Mouse (Mus musculus): ENCODE results near the gene Rexo4. TPM values are rescaled to one million over a fixed set of nuclear protein-coding genes. Genes with fewer than 3 reads are reported as not detected.

Rexo4 gene
- polyA plus RNA-seq, 1 experiment from 2014 or later: 40.3 TPM

DNA sequence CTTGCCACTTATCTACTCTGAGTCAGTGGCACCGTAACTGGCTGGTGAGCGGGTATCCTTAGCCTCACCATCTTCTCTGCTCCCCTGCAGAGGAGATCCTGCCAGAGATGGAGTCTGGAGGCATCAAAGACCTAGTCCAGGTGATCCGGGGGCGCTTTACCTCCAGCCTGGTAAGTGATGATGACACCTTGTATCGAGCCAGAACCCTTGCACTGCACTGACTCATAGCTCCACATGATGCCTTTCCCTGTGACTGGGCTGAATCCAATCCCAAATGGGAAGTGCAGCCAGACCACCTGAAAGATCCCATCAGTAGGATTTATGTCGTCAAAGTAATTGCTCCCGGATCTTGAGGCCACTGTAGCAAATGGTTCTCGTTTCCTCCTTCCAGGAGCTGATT is 11.3 kb downstream of the Rexo4 start:
- H3K36me3 ChIP-seq (ENCODE audit: control insufficient read depth, insufficient read depth, low read length): peaks cover 11% of the 10 kb centered on the region

DNA sequence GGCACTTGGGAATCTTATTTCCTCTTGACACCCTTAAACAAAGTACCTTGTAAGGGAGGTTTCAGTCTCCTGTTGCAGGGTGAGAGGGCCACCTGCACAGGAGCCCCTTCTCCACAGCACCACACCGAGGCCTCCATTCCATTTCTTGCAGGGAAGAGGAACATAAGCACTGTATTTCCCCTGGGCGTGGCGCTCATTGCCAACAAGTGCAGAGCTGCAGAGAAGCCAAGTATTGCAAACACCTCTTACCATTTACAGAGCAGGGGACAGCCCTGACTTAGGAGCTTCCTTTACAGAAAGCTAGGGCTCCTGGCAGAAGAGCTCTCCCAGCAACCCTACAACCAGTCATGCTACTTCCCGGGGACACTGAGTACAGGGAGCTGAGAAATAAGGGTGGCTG is 12.0 kb downstream of the Rexo4 start:
- no peak for ATAC-seq (ENCODE audit: insufficient read depth, low FRiP score)
- Histone ChIP-seq H3K4me2 (ENCODE audit: low read depth, low read length) (no peak overlapping the region), H3K9ac (ENCODE audit: low read length) (no peak overlapping the region), H3K27ac (ENCODE audit: low read length) (no peak overlapping the region), H3K4me3 (replicated peaks; ENCODE audit: low read length) (no peak overlapping the region), H3K27me3 (ENCODE audit: control insufficient read depth, insufficient read depth, low read length) (no peaks in the 10 kb centered on the region), H3K4me1 (ENCODE audit: control insufficient read depth, insufficient read depth, low read length) (no peaks in the 10 kb centered on the region), H3K36me3 (ENCODE audit: control insufficient read depth, insufficient read depth, low read length) (peaks cover 7% of the 10 kb centered on the region; the same call in 1 of the 2 replicates), H3K9me3 (replicated peaks; ENCODE audit: control insufficient read depth, low read length) (no peaks in the 10 kb centered on the region)
- 93% methylated on average over 4 of the region's 4 CpGs for WGBS

More for the DNA sequence above, 11.3 kb downstream of the Rexo4 start:
- Histone ChIP-seq H3K4me2 (ENCODE audit: low read depth, low read length) (no peak overlapping the region), H3K9ac (ENCODE audit: low read length) (no peak overlapping the region), H3K9me3 (replicated peaks; ENCODE audit: control insufficient read depth, low read length) (no peaks in the 10 kb centered on the region), H3K27ac (ENCODE audit: low read length) (no peak overlapping the region), H3K27me3 (ENCODE audit: control insufficient read depth, insufficient read depth, low read length) (no peaks in the 10 kb centered on the region), H3K4me3 (replicated peaks; ENCODE audit: low read length) (no peak overlapping the region), H3K4me1 (ENCODE audit: control insufficient read depth, insufficient read depth, low read length) (no peaks in the 10 kb centered on the region)
- WGBS: 87% methylated on average over 8 of the region's 8 CpGs
- ATAC-seq (ENCODE audit: insufficient read depth, low FRiP score): no peak

DNA sequence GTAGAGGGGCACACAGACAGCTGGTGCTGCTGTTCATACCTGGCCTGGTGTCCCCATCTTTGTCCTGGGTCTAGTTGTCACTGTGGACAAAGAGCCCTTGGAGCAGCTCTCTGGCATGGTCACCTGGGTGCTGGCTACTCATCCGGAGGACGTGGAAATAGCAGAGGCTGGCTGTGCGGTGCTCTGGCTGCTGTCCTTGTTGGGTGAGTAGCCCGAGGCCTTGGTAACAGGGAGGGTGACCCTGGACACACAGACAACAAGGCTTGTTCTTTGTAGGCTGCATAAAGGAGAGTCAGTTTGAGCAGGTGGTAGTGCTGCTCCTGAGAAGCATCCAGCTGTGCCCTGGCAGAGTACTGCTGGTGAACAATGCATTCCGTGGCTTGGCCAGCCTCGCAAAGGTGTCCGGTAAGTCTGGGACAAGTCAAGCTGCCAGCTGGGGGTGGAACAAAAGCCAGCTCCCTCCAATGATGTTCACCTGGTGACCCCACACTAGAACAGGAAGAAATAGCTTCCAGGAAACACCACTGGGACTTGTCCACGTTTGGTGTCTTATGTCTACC is 12.8 kb downstream of the Rexo4 start:
- 83% methylated on average over 8 of the region's 8 CpGs for WGBS
- H3K36me3 ChIP-seq (ENCODE audit: control insufficient read depth, insufficient read depth, low read length): peaks cover 7% of the 10 kb centered on the region; the same call in 1 of the 2 replicates

DNA sequence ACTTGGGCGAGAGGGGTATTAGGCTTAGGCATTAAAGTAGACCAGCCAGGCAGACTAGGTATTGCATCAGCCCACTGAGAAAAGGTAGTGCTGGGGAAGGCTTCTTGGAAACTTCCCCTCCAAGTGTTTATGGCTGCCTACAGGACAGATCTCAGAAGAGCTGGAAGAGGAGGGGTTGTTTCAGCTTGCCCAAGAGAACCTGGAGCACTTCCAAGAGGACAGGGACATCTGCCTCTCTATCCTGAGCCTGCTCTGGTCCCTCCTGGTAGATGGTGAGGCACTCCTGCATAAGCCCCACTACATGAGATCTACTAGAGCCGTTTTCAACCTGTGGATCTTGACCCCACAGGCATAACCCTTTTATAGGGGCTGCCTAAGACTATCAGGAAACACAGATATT is 13.8 kb downstream of the Rexo4 start:
- Histone ChIP-seq H3K27me3 (ENCODE audit: control insufficient read depth, insufficient read depth, low read length) (no peaks in the 10 kb centered on the region), H3K4me2 (ENCODE audit: low read depth, low read length) (no peak overlapping the region), H3K27ac (ENCODE audit: low read length) (no peak overlapping the region), H3K4me1 (ENCODE audit: control insufficient read depth, insufficient read depth, low read length) (no peaks in the 10 kb centered on the region), H3K4me3 (replicated peaks; ENCODE audit: low read length) (no peak overlapping the region), H3K9ac (ENCODE audit: low read length) (no peak overlapping the region), H3K36me3 (ENCODE audit: control insufficient read depth, insufficient read depth, low read length) (peaks cover 3% of the 10 kb centered on the region; the same call in 1 of the 2 replicates), H3K9me3 (replicated peaks; ENCODE audit: control insufficient read depth, low read length) (no peaks in the 10 kb centered on the region)
- no peak for ATAC-seq (ENCODE audit: insufficient read depth, low FRiP score)
- 77% methylated on average over 2 of the region's 2 CpGs for WGBS

More for the DNA sequence above, 12.8 kb downstream of the Rexo4 start:
- H3K4me3 ChIP-seq (replicated peaks; ENCODE audit: low read length): no peak overlapping the region
- no peak overlapping the region for H3K9ac ChIP-seq (ENCODE audit: low read length)
- H3K9me3 ChIP-seq (replicated peaks; ENCODE audit: control insufficient read depth, low read length): no peaks in the 10 kb centered on the region
- H3K27me3 ChIP-seq (ENCODE audit: control insufficient read depth, insufficient read depth, low read length): no peaks in the 10 kb centered on the region
- ATAC-seq (ENCODE audit: insufficient read depth, low FRiP score): no peak; the same call in 1 of the 2 replicates
- no peak overlapping the region for H3K27ac ChIP-seq (ENCODE audit: low read length)
- H3K4me1 ChIP-seq (ENCODE audit: control insufficient read depth, insufficient read depth, low read length): no peaks in the 10 kb centered on the region
- H3K4me2 ChIP-seq (ENCODE audit: low read depth, low read length): no peak overlapping the region

DNA sequence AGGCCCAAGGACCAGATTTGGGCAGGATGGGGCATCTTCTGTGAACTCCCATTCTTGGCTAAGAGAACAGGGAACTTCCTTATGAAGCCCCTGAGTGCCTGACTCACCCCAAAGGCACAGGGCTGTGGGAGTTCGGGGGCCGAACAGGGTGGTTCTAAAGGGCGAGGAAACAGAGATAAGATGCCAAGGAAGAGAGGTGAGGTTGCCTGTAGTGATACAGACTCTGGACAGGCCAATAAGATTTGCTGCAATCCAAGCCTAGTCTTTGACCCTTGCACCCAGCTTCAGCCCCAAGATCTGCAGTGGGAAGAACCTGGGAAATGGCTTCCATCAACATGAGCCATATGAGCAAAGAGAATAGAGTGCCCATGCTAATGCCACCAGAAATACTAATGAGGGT is 20.9 kb downstream of the Rexo4 start:
- 68% methylated on average over 3 of the region's 3 CpGs for WGBS
- no peak overlapping the region for H3K27ac ChIP-seq (ENCODE audit: low read length)
- no peaks in the 10 kb centered on the region for H3K4me1 ChIP-seq (ENCODE audit: control insufficient read depth, insufficient read depth, low read length)
- H3K4me3 ChIP-seq (replicated peaks; ENCODE audit: low read length): no peak overlapping the region
- no peaks in the 10 kb centered on the region for H3K27me3 ChIP-seq (ENCODE audit: control insufficient read depth, insufficient read depth, low read length)
- no peak overlapping the region for H3K9ac ChIP-seq (ENCODE audit: low read length)
- H3K36me3 ChIP-seq (ENCODE audit: control insufficient read depth, insufficient read depth, low read length): no peaks in the 10 kb centered on the region
- H3K4me2 ChIP-seq (ENCODE audit: low read depth, low read length): no peak overlapping the region
- H3K9me3 ChIP-seq (replicated peaks; ENCODE audit: control insufficient read depth, low read length): no peaks in the 10 kb centered on the region
- ATAC-seq (ENCODE audit: insufficient read depth, low FRiP score): no peak

DNA sequence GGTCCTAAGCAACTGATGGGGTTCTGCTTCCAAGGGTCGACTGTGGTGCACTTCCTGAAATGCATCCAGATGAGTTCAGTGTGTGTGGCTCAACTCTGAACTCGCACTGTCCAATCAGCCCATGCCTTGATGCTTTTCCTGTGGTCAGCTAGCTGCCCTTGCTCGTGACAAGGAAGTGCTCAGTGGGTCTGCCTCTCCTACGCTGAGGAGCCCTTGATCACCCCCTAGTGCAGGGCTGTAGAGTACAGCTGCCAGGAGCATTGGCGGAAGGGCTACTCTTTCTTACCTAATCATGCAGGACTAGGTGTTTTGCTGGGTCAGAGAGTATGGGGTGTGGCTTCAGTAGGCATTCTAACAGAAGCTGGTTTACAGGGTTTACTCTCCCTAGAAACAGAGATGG is 22.6 kb downstream of the Rexo4 start:
- Histone ChIP-seq H3K9me3 (replicated peaks; ENCODE audit: control insufficient read depth, low read length) (no peaks in the 10 kb centered on the region), H3K4me1 (ENCODE audit: control insufficient read depth, insufficient read depth, low read length) (no peaks in the 10 kb centered on the region), H3K27ac (ENCODE audit: low read length) (no peak overlapping the region), H3K4me3 (replicated peaks; ENCODE audit: low read length) (no peak overlapping the region), H3K27me3 (ENCODE audit: control insufficient read depth, insufficient read depth, low read length) (no peaks in the 10 kb centered on the region), H3K9ac (ENCODE audit: low read length) (no peak overlapping the region), H3K36me3 (ENCODE audit: control insufficient read depth, insufficient read depth, low read length) (no peaks in the 10 kb centered on the region), H3K4me2 (ENCODE audit: low read depth, low read length) (no peak overlapping the region)
- peak; percentile 27; the same call in 1 of the 2 replicates for ATAC-seq (ENCODE audit: insufficient read depth, low FRiP score)
- WGBS: 39% methylated on average over 5 of the region's 5 CpGs

DNA sequence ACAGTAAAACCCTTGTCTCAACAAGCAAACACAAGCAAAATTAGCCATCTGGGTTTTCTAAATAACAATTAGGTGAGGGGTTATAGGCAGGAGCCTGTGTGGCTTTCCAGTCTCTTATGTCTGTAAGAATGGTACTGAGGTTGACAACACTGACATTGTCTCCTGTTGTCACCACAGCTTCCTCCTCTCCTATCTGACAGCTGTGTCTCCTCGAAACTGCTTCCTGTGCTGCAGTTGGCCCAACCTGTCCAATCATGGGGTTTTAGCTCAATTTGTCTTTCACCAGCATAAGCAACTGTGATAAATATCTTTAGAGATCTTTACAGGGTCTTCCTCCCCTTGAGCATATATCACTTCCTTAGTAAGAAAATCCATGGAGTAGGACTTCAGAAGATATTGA is 27.8 kb downstream of the Rexo4 start:
- WGBS: 64% methylated on average over 1 of the region's 1 CpGs
- H3K4me3 ChIP-seq (replicated peaks; ENCODE audit: low read length): no peak overlapping the region
- H3K9me3 ChIP-seq (replicated peaks; ENCODE audit: control insufficient read depth, low read length): no peaks in the 10 kb centered on the region
- H3K27ac ChIP-seq (ENCODE audit: low read length): no peak overlapping the region
- peaks cover 13% of the 10 kb centered on the region for H3K4me1 ChIP-seq (ENCODE audit: control insufficient read depth, insufficient read depth, low read length)
- H3K4me2 ChIP-seq (ENCODE audit: low read depth, low read length): no peak overlapping the region
- no peaks in the 10 kb centered on the region for H3K27me3 ChIP-seq (ENCODE audit: control insufficient read depth, insufficient read depth, low read length)
- no peak overlapping the region for H3K9ac ChIP-seq (ENCODE audit: low read length)
- H3K36me3 ChIP-seq (ENCODE audit: control insufficient read depth, insufficient read depth, low read length): peaks cover 4% of the 10 kb centered on the region; the same call in 1 of the 2 replicates
- no peak for ATAC-seq (ENCODE audit: insufficient read depth, low FRiP score)

DNA sequence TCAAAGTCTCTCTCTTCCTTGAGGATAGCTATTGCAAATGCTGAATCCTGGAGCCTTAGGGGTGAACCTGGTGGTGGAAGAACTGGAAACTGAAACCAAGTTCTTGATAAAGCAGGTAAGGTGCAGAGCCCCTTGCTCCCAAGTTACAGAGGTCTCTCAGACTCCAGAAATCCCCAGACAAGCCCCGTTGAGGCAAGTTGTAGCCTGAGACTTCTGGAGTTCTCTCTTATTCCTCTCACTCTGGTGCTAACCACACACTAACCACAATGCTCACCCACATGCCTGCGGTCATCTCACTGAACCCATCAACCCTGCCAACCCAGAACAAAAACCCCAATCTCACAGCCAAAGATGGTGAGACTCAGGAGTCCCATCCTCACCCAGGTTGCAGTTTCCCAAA is 28.9 kb downstream of the Rexo4 start:
- H3K27ac ChIP-seq (ENCODE audit: low read length): no peak overlapping the region

DNA sequence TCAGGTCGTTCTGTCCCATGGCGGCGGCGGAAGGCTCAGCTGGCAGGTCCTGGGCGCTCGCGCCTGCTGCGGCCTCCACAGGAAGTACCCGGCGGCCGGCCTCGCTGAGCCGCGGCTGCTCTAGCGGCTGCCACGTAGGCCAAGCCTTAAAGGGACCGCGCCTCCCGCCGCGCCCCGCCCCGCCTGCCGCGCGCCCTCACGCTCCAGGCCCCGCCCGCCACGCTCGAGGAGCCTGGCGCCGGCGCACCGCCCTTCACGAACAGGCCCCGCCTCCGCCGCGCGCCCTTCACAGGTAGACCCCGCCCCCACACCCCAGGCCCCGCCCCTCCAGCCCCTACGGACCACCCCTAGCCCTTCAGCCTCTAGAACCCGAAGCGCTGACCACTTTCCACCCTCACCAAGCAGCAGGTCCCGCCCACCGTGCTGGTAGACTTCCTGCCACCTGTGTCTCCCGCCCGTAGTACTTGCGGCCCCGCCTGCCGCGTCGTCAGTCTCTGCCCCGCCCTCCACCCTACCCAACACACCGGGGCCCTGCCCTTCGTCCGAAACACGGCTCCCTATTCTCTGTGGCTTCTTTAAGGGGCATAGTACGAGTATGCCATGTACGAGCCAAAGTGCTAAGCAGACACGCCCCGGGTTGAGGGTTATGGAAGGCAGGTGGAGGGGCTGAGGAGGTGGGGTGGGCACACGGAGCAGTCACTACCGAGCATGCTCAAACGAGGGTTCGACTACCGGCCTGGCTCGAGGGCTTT is 30.7 kb downstream of the Rexo4 start, which contains the start of the genes Surf4 and Stkld1:
TSS of gene Surf4 (minus strand) at position 625 of the 752 bp plus-strand sequence.
TSS of gene Stkld1 (plus strand) at position 744 of the 752 bp plus-strand sequence.
- Histone ChIP-seq H3K36me3 (ENCODE audit: control insufficient read depth, insufficient read depth, low read length) (peaks cover 18% of the 10 kb centered on the region; the same call in 1 of the 2 replicates), H3K4me3 (replicated peaks; ENCODE audit: low read length) (peak within 1 kb of the TSS; percentile 99), H3K27me3 (ENCODE audit: control insufficient read depth, insufficient read depth, low read length) (no peaks in the 10 kb centered on the region), H3K9me3 (replicated peaks; ENCODE audit: control insufficient read depth, low read length) (no peaks in the 10 kb centered on the region), H3K4me2 (ENCODE audit: low read depth, low read length) (peak within 1 kb of the TSS; percentile 86), H3K27ac (ENCODE audit: low read length) (peak within 1 kb of the TSS; percentile 95), H3K9ac (ENCODE audit: low read length) (peak within 1 kb of the TSS; percentile 100), H3K4me1 (ENCODE audit: control insufficient read depth, insufficient read depth, low read length) (peaks cover 33% of the 10 kb centered on the region)
- peak; percentile 95 for ATAC-seq (ENCODE audit: insufficient read depth, low FRiP score)
- under 1% methylated on average over 58 of the region's 70 CpGs for WGBS

More for the DNA sequence above, 28.9 kb downstream of the Rexo4 start:
- Histone ChIP-seq H3K9ac (ENCODE audit: low read length) (no peak overlapping the region), H3K9me3 (replicated peaks; ENCODE audit: control insufficient read depth, low read length) (no peaks in the 10 kb centered on the region), H3K4me3 (replicated peaks; ENCODE audit: low read length) (no peak overlapping the region), H3K36me3 (ENCODE audit: control insufficient read depth, insufficient read depth, low read length) (peaks cover 16% of the 10 kb centered on the region; the same call in 1 of the 2 replicates), H3K4me2 (ENCODE audit: low read depth, low read length) (no peak overlapping the region), H3K4me1 (ENCODE audit: control insufficient read depth, insufficient read depth, low read length) (peaks cover 24% of the 10 kb centered on the region), H3K27me3 (ENCODE audit: control insufficient read depth, insufficient read depth, low read length) (no peaks in the 10 kb centered on the region)
- 89% methylated on average over 2 of the region's 2 CpGs for WGBS
- ATAC-seq (ENCODE audit: insufficient read depth, low FRiP score): no peak

Data from stomach, embryonic 16.5 days (tissue).